Mouse (Mus musculus): ENCODE measurements around the gene Clybl.

The Clybl gene

GRCm38 (mm10) chr14:122251346-122251745, 69.8 kb downstream of the Clybl start:
- peak; percentile 65 to 77 for DNase-seq

- peak; percentile 45 to 49 for DNase-seq
Observed at GRCm38 (mm10) chr14:122255562-122256260, 74.2 kb downstream of the Clybl start.

GRCm38 (mm10) chr14:122256261-122256634, 74.7 kb downstream of the Clybl start:
- DNase-seq, result peak; percentile 44 to 49

- DNase-seq, result no peak
Observed at GRCm38 (mm10) chr14:122258297-122258696, 76.8 kb downstream of the Clybl start.

- DNase-seq, result no peak
Observed at GRCm38 (mm10) chr14:122261250-122261649, 79.7 kb downstream of the Clybl start.

GRCm38 (mm10) chr14:122262851-122263659, 81.6 kb downstream of the Clybl start:
- DNase-seq, result no peak

GRCm38 (mm10) chr14:122265214-122265613, 83.7 kb downstream of the Clybl start:
- no peak for DNase-seq

- no peak for DNase-seq
Observed at GRCm38 (mm10) chr14:122267590-122267989, 86.1 kb downstream of the Clybl start.

- DNase-seq, result peak; percentile 65 to 72
Observed at GRCm38 (mm10) chr14:122271104-122271746, 89.7 kb downstream of the Clybl start.

- no peak for DNase-seq
Observed at GRCm38 (mm10) chr14:122277142-122277541, 95.6 kb downstream of the Clybl start.

GRCm38 (mm10) chr14:122279462-122280308, 98.2 kb downstream of the Clybl start:
- peak in 1 of 2 experiments; percentile 19 for DNase-seq

- peak; percentile 43 to 59 for DNase-seq
Observed at GRCm38 (mm10) chr14:122280309-122281071, 99.0 kb downstream of the Clybl start.

GRCm38 (mm10) chr14:122281072-122281634, 99.6 kb downstream of the Clybl start:
- DNase-seq, result peak; percentile 15 to 17

- DNase-seq, result no peak
Observed at GRCm38 (mm10) chr14:122283959-122284358, 102.5 kb downstream of the Clybl start.

GRCm38 (mm10) chr14:122296399-122296798, 114.9 kb downstream of the Clybl start:
- no peak for DNase-seq

GRCm38 (mm10) chr14:122296864-122297263, 115.4 kb downstream of the Clybl start:
- no peak for DNase-seq

GRCm38 (mm10) chr14:122297386-122298109, 116.0 kb downstream of the Clybl start:
- DNase-seq, result no peak

GRCm38 (mm10) chr14:122300261-122300660, 118.8 kb downstream of the Clybl start:
- DNase-seq, result no peak

GRCm38 (mm10) chr14:122303821-122304220, 122.3 kb downstream of the Clybl start:
- no peak for DNase-seq

GRCm38 (mm10) chr14:122305132-122305531, 123.6 kb downstream of the Clybl start:
- no peak for DNase-seq

GRCm38 (mm10) chr14:122312415-122312814, 130.9 kb downstream of the Clybl start:
- peak in 1 of 2 experiments; percentile 18 for DNase-seq
